Mouse (Mus musculus): Measurements from ENCODE around the gene Plekhb1.
A peak's percentile ranks its signal among the peaks of the same experiment; 100 is the strongest.

Gene Plekhb1

GRCm38 (mm10) chr7:100656739-100657138 is 5.5 kb downstream of the Plekhb1 start:
- no peak for DNase-seq (ENCODE audit: low read depth)

- DNase-seq (ENCODE audit: low read depth): no peak
These were observed 7.8 kb downstream of the Plekhb1 start for GRCm38 (mm10) chr7:100654441-100654840.

- peak; percentile 55 for DNase-seq (ENCODE audit: low read depth)
These were observed 8.5 kb downstream of the Plekhb1 start for GRCm38 (mm10) chr7:100653480-100654266.

GRCm38 (mm10) chr7:100651011-100651410 is 11.2 kb downstream of the Plekhb1 start:
- no peak for DNase-seq (ENCODE audit: low read depth)

- no peak for DNase-seq (ENCODE audit: low read depth)
These were observed 11.8 kb downstream of the Plekhb1 start for GRCm38 (mm10) chr7:100650421-100650820.

- DNase-seq (ENCODE audit: low read depth): no peak
These were observed 12.4 kb downstream of the Plekhb1 start for GRCm38 (mm10) chr7:100649826-100650225.

- no peak for DNase-seq (ENCODE audit: low read depth)
These were observed 13.1 kb downstream of the Plekhb1 start for GRCm38 (mm10) chr7:100649095-100649494.

GRCm38 (mm10) chr7:100645147-100645546 is 17.1 kb downstream of the Plekhb1 start:
- peak; percentile 32 for DNase-seq (ENCODE audit: low read depth)

- DNase-seq (ENCODE audit: low read depth): no peak
These were observed 19.8 kb downstream of the Plekhb1 start for GRCm38 (mm10) chr7:100642413-100642812.

- DNase-seq (ENCODE audit: low read depth): peak; percentile 26
These were observed 24.6 kb downstream of the Plekhb1 start for GRCm38 (mm10) chr7:100637657-100638056.

- no peak for DNase-seq (ENCODE audit: low read depth)
These were observed 37.7 kb downstream of the Plekhb1 start for GRCm38 (mm10) chr7:100624538-100624937.

GRCm38 (mm10) chr7:100622277-100622676 is 39.9 kb downstream of the Plekhb1 start:
- no peak for DNase-seq (ENCODE audit: low read depth)

- no peak for DNase-seq (ENCODE audit: low read depth)
These were observed 45.9 kb downstream of the Plekhb1 start for GRCm38 (mm10) chr7:100616121-100616857.

- DNase-seq (ENCODE audit: low read depth): no peak
These were observed 53.3 kb downstream of the Plekhb1 start for GRCm38 (mm10) chr7:100608910-100609309.

GRCm38 (mm10) chr7:100608130-100608741 is 54.0 kb downstream of the Plekhb1 start, which contains the start of gene Mrpl48:
Gene Mrpl48, minus strand, starts transcription at chr7:100608301.
- DNase-seq (ENCODE audit: low read depth): no peak

GRCm38 (mm10) chr7:100607214-100608129 is 54.7 kb downstream of the Plekhb1 start, which contains the start of gene Rab6a:
Gene Rab6a, plus strand, starts transcription at chr7:100607410.
- peak; percentile 100 for DNase-seq (ENCODE audit: low read depth)

GRCm38 (mm10) chr7:100600211-100600610 is 62.0 kb downstream of the Plekhb1 start:
- no peak for DNase-seq (ENCODE audit: low read depth)

- DNase-seq (ENCODE audit: low read depth): no peak
These were observed 68.9 kb downstream of the Plekhb1 start for GRCm38 (mm10) chr7:100593349-100593748.
